Mouse (Mus musculus) neural tube, embryonic 14.5 days (tissue): ENCODE data around the gene Zbtb45. TPM values are rescaled to one million over a fixed set of nuclear protein-coding genes. Genes with fewer than 3 reads are reported as not detected.

Source experiments
- ATAC-seq: fragments of 200-750 bp; cut with Nextera tagmentation; 2 replicates; pipeline ENCODE4 v1.8.0; 2017; ENCODE audit warnings: low read depth, mild to moderate bottlenecking, moderate TSS enrichment, moderate library complexity
- H3K27ac ChIP-seq: fragments of 300-500 bp; sonication (generic); 2 replicates; pipeline ENCODE4 v1.5.1; 2014; ENCODE audit warnings: low read depth, mild to moderate bottlenecking, control low read depth, low read length, moderate library complexity, mixed read lengths
- H3K27me3 ChIP-seq: fragments of 300-500 bp; sonication (generic); 2 replicates; pipeline ENCODE4 v1.6.1; 2014; ENCODE audit warnings: low read length; ENCODE audit not compliant: control insufficient read depth, insufficient read depth
- H3K36me3 ChIP-seq: fragments of 300-500 bp; sonication (generic); 2 replicates; pipeline ENCODE4 v1.6.1; 2014; ENCODE audit warnings: low read length, mixed read lengths; ENCODE audit not compliant: control insufficient read depth, insufficient read depth
- H3K4me1 ChIP-seq: fragments of 300-500 bp; sonication (generic); 2 replicates; pipeline ENCODE4 v1.6.1; 2014; ENCODE audit warnings: low read length; ENCODE audit not compliant: control insufficient read depth, insufficient read depth
- H3K4me2 ChIP-seq: fragments of 300-500 bp; sonication (generic); 2 replicates; pipeline ENCODE4 v1.6.1; 2014; ENCODE audit warnings: mild to moderate bottlenecking, low read depth, low read length, control low read depth
- H3K4me3 ChIP-seq: fragments of 300-500 bp; sonication (generic); 2 replicates; pipeline ENCODE4 v1.5.1; 2014; ENCODE audit warnings: low read depth, low read length, control low read depth, mixed read lengths
- H3K9ac ChIP-seq: fragments of 300-500 bp; sonication (generic); replicated peaks from 2 replicates; pipeline ENCODE4 v1.6.1; 2014; ENCODE audit warnings: low read depth, mild to moderate bottlenecking, control low read depth, low read length, mixed read lengths
- H3K9me3 ChIP-seq: fragments of 300-500 bp; sonication (generic); 2 replicates; pipeline ENCODE4 v1.6.1; 2016; ENCODE audit warnings: low read length; ENCODE audit not compliant: control insufficient read depth
- WGBS: fragments of 180-500 bp; shearing (Covaris S2); extraction: QIAGEN DNeasy Blood & Tissue Kit; methylation state at CpG from one replicate; pipeline ENCODE4 v1.1.7; 2014; 5-methylcytosine and 5-hydroxymethylcytosine counted together
- polyA plus RNA-seq: library from polyadenylated mRNA; unstranded; fragments of >200 nt; fragmentation: Nextera tagmentation; extraction: Ambion mirVana; gene quantifications from 2 replicates; pipeline ENCODE4 v1.2.1, GENCODE M21; 2014

Gene Zbtb45
- polyA plus RNA-seq, 1 experiment from 2014 or later: 36.0 TPM

DNA sequence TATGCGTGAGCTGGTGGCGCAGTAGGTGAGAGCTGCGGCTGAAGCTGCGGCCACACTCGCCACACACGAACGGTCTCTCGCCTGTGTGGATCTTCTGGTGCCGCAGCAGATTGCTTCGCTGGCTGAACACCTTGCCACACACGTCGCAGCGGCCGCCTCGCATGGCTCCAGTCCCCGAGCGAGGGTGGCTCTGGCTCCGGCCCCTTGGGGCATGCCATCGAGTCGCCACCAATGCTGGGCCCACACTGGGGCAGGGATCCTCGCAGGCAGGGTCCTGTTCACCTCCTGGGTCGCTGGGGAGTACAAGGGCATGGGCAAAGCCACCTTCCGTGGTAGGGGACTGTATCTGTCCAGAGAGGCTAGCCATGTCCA lies 34.4 kb upstream of the Zbtb45 start:
- ATAC-seq: no peak; the same call in none of the 2 replicates
- Histone ChIP-seq H3K9ac (peak overlapping the region; percentile 72), H3K36me3 (no peaks in the 10 kb centered on the region), H3K4me3 (peak overlapping the region; percentile 44), H3K9me3 (no peaks in the 10 kb centered on the region), H3K27me3 (peaks cover 18% of the 10 kb centered on the region), H3K27ac (peak overlapping the region; percentile 71), H3K4me1 (0 out of 2 replicates have a peak, but pooled peaks cover 8% of the 10 kb centered on the region), H3K4me2 (peak overlapping the region; percentile 87)
- WGBS: 3% methylated on average over 23 of the region's 23 CpGs

DNA sequence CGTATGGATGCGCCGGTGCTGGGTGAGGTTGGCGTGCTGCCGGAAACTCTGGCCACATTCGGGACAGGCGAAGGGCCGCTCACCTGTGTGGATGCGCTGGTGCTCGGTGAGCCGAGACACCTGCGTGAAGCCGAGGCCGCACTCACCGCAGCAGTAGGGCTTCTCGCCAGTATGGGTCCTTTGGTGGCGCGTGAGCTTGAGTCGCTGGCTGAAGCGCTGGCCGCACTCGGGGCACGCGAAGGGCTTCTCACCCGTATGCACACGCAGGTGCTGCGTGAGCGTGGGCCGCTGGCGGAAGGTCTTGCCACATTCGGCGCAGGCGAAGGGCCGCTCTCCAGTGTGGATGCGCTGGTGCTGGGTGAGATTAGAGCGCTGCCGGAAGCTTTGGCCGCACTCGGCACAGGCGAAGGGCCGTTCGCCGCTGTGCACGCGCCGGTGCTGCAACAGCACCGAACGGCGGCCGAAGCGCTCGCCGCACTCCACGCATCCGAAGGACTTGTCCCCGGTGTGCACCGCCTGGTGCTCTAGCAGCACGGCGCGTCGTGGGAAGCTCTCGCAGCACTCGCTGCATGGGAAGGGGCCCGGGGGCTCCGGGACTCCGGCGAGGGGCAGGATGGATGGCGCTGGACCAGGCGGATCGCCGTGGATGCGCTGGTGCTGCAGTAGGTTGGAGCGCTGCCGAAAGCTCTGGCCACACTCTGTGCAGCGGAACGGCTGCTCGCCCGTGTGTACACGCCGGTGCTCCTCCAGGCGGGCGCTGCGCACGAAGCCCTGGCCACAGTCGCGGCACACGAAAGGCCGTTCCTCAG lies 33.8 kb upstream of the Zbtb45 start:
- Histone ChIP-seq H3K36me3 (no peaks in the 10 kb centered on the region), H3K27ac (peak overlapping the region; percentile 71), H3K4me2 (peak overlapping the region; percentile 87), H3K4me1 (peaks cover 11% of the 10 kb centered on the region; the same call in 1 of the 2 replicates), H3K27me3 (peaks cover 18% of the 10 kb centered on the region), H3K9me3 (no peaks in the 10 kb centered on the region), H3K4me3 (peak overlapping the region; percentile 44), H3K9ac (peak overlapping the region; percentile 72)
- peak; percentile 52 for ATAC-seq
- WGBS: 5% methylated on average over 80 of the region's 88 CpGs

DNA sequence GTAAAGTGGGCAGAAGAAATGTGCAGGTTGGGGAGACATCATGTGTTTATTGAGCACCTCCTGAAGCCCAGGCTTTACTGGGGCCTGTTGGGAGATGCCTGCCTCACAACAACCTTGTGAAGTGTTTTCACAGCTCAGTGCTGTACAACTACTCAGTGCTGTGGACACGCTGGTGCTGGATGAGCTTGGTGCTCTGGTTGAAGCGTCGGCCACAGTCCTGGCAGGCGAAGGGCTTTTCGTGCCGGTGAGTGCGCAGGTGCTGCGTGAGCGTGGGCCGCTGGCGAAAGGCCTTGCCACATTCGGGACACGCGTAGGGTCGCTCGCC lies 33.2 kb upstream of the Zbtb45 start:
- no peak for ATAC-seq
- WGBS: 39% methylated on average over 16 of the region's 16 CpGs

DNA sequence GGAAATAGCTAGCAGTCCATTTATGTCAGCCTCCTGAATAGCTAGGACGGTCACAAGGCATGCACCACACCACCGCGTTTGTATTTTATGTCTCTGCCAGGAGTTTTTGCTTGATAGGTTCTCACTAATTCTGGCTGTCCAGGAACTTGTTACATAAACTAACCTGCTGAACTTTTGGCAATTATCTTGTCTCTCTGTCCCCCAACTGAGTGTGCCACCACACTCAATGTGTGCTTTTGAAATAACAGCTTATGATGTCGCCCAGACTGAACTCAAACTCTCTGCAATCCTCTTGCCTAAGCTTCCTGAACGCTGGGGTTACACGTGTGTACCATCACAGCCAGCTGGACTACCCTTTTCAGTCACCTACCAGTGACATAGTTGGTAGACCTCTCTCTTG lies 32.7 kb upstream of the Zbtb45 start:
- no peak overlapping the region for H3K27ac ChIP-seq
- WGBS: 83% methylated on average over 6 of the region's 6 CpGs
- peaks cover 13% of the 10 kb centered on the region; the same call in 1 of the 2 replicates for H3K4me1 ChIP-seq
- no peak overlapping the region for H3K4me2 ChIP-seq
- H3K9me3 ChIP-seq: no peaks in the 10 kb centered on the region
- no peak overlapping the region for H3K4me3 ChIP-seq
- no peaks in the 10 kb centered on the region for H3K36me3 ChIP-seq
- no peak for ATAC-seq
- H3K9ac ChIP-seq: no peak overlapping the region
- H3K27me3 ChIP-seq: peaks cover 18% of the 10 kb centered on the region

More for the DNA sequence above, 33.2 kb upstream of the Zbtb45 start:
- Histone ChIP-seq H3K9me3 (no peaks in the 10 kb centered on the region), H3K27me3 (peaks cover 18% of the 10 kb centered on the region), H3K4me2 (peak overlapping the region; percentile 87), H3K4me1 (peaks cover 13% of the 10 kb centered on the region; the same call in 1 of the 2 replicates), H3K4me3 (peak overlapping the region; percentile 44), H3K27ac (no peak overlapping the region), H3K36me3 (no peaks in the 10 kb centered on the region), H3K9ac (no peak overlapping the region)

DNA sequence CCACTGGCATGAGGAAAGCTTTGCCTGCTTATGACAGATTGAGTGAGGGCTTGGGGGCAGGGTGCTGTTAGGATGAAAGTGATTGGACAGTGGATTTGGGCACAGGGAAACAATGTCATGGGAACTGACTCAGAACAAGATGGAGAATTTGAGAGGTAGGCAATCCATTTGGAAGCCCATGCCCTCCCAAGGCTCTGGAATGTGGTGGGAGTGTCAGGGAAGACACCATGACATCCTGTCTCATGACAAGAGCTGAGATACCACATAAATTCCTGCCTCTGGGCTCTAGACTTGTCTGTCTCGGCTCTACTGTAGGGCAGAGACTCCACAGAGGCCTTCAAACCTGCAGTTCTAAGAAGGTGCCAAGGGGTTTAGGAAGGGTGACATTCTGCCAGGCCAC lies 31.4 kb upstream of the Zbtb45 start:
- Histone ChIP-seq H3K36me3 (peaks cover 2% of the 10 kb centered on the region; the same call in 1 of the 2 replicates), H3K4me1 (peaks cover 20% of the 10 kb centered on the region; the same call in 1 of the 2 replicates), H3K4me3 (no peak overlapping the region), H3K27ac (no peak overlapping the region), H3K9me3 (no peaks in the 10 kb centered on the region), H3K9ac (no peak overlapping the region), H3K27me3 (peaks cover 18% of the 10 kb centered on the region), H3K4me2 (no peak overlapping the region)
- WGBS: 77% methylated on average over 1 of the region's 1 CpGs
- no peak for ATAC-seq

DNA sequence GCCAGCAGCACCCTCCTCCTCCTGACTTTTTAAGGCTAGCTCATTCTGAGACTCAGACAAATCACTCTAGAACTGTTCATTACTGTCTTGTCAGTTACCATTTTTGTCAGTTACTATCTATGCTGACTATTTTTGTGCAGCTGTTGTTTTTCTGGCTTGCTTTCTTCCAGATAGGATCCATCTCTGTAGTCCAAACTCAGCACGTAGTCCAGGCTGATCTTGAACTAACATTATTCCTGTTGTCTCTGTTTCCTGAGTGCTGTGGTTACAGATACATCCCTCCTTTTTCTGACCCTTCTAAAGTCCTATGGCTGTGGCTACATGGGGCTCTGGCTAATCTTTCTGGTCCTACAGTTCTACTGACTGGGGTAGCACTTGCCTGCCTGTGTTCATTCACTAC lies 29.3 kb upstream of the Zbtb45 start:
- Histone ChIP-seq H3K4me3 (no peak overlapping the region), H3K9me3 (no peaks in the 10 kb centered on the region), H3K36me3 (peaks cover 15% of the 10 kb centered on the region), H3K9ac (peak overlapping the region; percentile 89; the same call in 1 of the 2 replicates), H3K4me1 (peaks cover 23% of the 10 kb centered on the region; the same call in 1 of the 2 replicates), H3K27ac (no peak overlapping the region), H3K4me2 (peak overlapping the region; percentile 78; the same call in 1 of the 2 replicates), H3K27me3 (peaks cover 12% of the 10 kb centered on the region)
- WGBS: 97% methylated on average over 1 of the region's 1 CpGs
- no peak for ATAC-seq

DNA sequence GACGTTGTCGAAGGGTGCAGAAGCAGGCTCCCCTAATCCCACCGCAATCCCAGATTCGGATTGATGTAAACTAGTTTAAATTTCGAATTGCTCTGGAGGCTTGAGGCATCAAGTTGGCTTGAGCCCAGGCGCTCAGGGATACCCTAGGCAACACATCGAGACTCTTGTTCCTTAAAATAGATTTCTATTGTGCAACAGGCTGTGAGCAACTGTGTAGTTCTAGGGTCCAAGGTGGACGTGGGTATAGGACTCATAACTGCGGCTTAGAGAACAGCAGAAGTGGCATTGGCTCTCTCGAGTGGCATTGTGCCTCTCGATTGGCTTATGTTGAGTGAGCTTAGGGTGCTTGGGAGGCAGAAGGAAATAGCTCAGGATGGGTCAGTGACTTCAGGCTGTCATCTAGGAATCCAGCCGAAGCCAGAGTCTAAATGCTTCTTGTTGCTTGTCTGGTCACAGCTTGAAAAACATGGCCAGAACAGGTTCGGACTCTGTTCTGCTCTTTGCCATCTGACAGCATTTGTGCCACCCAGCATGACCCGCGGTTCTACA lies 28.9 kb upstream of the Zbtb45 start:
- peak overlapping the region; percentile 100 for H3K27ac ChIP-seq
- H3K36me3 ChIP-seq: peaks cover 15% of the 10 kb centered on the region
- H3K4me2 ChIP-seq: peak overlapping the region; percentile 78
- peaks cover 9% of the 10 kb centered on the region for H3K27me3 ChIP-seq
- H3K4me3 ChIP-seq: peak overlapping the region; percentile 62
- peak overlapping the region; percentile 89 for H3K9ac ChIP-seq
- 23% methylated on average over 15 of the region's 15 CpGs for WGBS
- ATAC-seq: no peak
- H3K4me1 ChIP-seq: peaks cover 23% of the 10 kb centered on the region
- no peaks in the 10 kb centered on the region for H3K9me3 ChIP-seq

DNA sequence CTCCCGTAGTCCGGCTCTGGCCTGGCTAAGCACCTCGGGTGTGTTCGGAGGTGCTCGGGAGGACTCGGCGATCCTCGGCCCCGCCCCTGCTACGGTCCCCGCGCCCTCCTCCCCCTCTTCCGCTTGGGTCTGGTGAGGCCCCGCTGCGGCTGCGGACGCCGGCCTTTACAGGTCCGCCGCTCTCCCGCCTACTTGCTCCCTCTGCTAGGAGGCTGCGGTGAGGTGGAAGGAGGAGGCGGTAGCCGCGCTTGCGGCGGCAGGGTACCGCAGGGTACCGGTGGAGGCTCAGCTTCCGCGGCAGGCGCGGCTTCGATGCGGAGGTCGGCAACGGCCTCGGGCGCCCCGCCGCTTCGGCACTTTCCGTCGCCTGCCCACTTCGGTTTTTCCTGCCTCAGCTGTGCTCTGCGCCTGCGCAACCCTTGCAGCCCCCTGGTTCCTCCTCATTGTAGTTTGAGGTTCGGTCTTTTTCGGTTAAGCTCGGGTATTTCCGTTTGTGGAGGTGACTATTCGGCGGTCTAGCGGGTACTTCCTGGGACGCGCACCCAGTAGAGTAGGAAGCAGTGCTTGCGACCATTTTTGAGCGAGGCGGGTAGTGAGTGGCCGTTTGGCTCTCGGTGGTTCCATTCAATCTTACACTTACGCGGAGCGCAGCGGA lies 28.2 kb upstream of the Zbtb45 start, which contains the start of gene Ube2m:
Ube2m (minus strand) TSS at position 375 of the 655 bp plus-strand sequence.
- Histone ChIP-seq H3K27ac (peak within 1 kb of the TSS; percentile 100), H3K9ac (peak within 1 kb of the TSS; percentile 89), H3K27me3 (peaks cover 8% of the 10 kb centered on the region), H3K4me3 (peak within 1 kb of the TSS; percentile 62), H3K36me3 (peaks cover 15% of the 10 kb centered on the region), H3K4me1 (peaks cover 25% of the 10 kb centered on the region), H3K4me2 (peak within 1 kb of the TSS; percentile 78), H3K9me3 (no peaks in the 10 kb centered on the region)
- WGBS: under 1% methylated on average over 63 of the region's 65 CpGs
- peak; percentile 90 for ATAC-seq
